Mouse (Mus musculus) brown adipose tissue, adult 24 weeks (tissue): ENCODE data around the gene Sdsl. TPM values are rescaled to one million over a fixed set of nuclear protein-coding genes. Genes with fewer than 3 reads are reported as not detected.

Experiments
- H3K27ac ChIP-seq: fragments of 200-500 bp; replicated peaks from 2 replicates; pipeline ENCODE4 v1.5.1; 2012; ENCODE audit warnings: low read depth, mild to moderate bottlenecking, low read length
- H3K4me1 ChIP-seq: fragments of 200-500 bp; 2 replicates; pipeline ENCODE4 v1.6.1; 2012; ENCODE audit warnings: low read length, mixed read lengths; ENCODE audit not compliant: control insufficient read depth, insufficient read depth, insufficient read length
- H3K4me3 ChIP-seq: fragments of 200-500 bp; 2 replicates; pipeline ENCODE4 v1.5.1; 2012; ENCODE audit warnings: low read depth, mild to moderate bottlenecking, low read length, moderate library complexity; ENCODE audit not compliant: insufficient read depth
- polyA plus RNA-seq: library from polyadenylated mRNA; stranded (reverse); fragments of >200 nt; gene quantifications from 2 replicates; pipeline ENCODE4 v1.2.4, GENCODE M21; 2012; ENCODE audit not compliant: missing spikeins, insufficient read depth, insufficient read length

The Sdsl gene
- polyA plus RNA-seq, 1 experiment = 22.0 TPM

DNA sequence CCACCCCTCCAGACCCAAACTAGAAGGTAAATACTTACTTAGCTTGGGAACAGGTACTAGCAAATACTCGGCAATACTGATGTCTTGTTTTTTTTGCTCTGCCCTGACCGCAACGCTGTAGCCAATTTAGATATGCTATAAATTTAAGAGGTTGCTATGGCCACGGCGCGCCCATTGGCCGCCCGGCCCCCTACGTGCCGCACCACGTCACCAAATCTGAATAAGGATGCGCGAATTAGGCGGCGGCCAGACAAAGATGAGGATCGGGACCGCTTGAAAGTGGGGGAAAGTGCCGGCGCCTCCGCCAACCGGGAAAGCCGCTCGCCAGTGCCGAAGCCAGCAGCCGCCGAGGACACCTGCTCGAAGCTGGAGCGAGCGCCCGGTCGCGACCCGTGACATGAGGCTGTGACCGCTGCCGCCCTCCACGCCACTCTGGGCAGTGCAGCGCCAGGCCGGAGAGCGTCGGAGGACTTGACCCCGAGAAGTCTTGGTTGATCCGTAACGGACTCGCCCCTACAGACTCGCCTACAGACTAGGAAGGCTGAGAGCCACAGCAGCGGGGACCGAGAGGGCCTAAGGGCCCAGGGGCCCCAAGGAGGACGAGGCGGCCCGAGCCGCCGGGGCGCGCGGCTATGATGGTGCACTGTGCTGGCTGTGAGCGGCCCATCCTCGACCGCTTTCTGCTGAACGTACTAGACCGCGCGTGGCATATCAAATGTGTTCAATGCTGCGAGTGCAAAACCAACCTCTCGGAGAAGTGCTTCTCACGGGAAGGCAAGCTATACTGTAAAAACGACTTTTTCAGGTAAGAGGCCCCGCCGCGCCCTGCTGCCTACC is 40.7 kb downstream of the Sdsl start, which contains the start of gene Lhx5:
Gene Lhx5 (plus strand): TSS at position 51 of the 837 bp plus-strand sequence.
- Histone ChIP-seq H3K27ac (no peak within 1 kb of the TSS), H3K4me1 (no peaks in the 10 kb centered on the region), H3K4me3 (no peak within 1 kb of the TSS)

- Histone ChIP-seq H3K27ac (no peak overlapping the region), H3K4me3 (no peak overlapping the region)
These were observed 41.5 kb downstream of the Sdsl start for GRCm38 (mm10) chr5:120431001-120431583.

GRCm38 (mm10) chr5:120429692-120430091 is 42.9 kb downstream of the Sdsl start:
- Histone ChIP-seq H3K27ac (no peak overlapping the region), H3K4me1 (no peaks in the 10 kb centered on the region), H3K4me3 (no peak overlapping the region)

More at GRCm38 (mm10) chr5:120431001-120431583, 41.5 kb downstream of the Sdsl start:
- no peaks in the 10 kb centered on the region for H3K4me1 ChIP-seq

DNA sequence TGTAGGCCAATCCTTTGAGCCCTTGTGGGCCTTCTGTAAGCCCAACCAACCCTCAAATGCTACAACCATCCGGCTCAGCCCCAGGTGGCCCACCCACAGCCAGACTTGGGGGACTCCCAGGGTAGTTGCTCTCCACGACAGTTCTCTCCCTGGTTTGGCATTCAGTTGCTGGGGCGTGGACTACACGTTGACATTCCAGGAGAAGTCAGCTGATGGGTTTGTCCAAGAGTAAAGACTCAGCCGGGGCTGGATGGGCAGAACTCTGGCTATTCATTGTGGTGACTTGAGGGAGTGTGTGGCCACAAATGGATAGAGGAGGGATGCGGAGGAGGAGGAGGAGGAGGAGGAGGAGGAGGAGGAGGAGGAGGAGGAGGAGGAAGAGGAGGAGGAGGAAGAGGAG is 43.6 kb downstream of the Sdsl start:
- H3K27ac ChIP-seq = no peak overlapping the region
- H3K4me3 ChIP-seq = no peak overlapping the region
- H3K4me1 ChIP-seq = no peaks in the 10 kb centered on the region

DNA sequence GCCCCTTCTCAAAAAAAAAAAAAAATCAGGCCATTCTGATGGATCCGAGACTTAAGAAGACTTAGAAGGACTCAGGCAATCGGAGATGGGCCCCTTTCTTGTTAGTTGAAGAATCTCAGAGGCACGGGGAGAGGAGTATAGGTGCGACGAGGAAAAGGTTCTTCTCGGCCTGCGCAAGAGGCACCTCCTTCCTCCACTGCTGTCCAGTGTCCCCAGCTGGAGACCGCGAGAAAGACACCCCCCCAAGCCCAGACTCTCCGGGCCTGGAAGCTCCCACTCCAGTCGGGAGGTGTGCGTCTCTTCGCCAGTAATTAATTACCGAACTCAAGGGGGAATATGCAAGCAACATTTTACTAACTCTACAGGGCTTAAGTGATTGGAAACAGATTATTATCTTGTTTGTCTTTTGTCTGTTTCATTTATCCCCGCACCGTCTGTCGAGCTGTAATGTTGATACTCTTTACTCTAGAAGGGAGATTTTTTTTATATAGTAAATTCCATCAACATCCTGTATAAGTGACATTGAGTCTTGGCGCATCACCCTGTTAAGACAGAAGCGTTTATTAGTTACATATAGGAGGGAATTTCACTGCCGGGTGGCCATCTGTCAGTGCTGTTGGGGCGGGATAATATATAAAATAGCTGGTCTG is 44.3 kb downstream of the Sdsl start:
- Histone ChIP-seq H3K4me1 (no peaks in the 10 kb centered on the region), H3K27ac (no peak overlapping the region), H3K4me3 (no peak overlapping the region)

- H3K27ac ChIP-seq = no peak overlapping the region
- no peak overlapping the region for H3K4me3 ChIP-seq
- no peaks in the 10 kb centered on the region for H3K4me1 ChIP-seq
These were observed 45.1 kb downstream of the Sdsl start for GRCm38 (mm10) chr5:120427451-120427938.

DNA sequence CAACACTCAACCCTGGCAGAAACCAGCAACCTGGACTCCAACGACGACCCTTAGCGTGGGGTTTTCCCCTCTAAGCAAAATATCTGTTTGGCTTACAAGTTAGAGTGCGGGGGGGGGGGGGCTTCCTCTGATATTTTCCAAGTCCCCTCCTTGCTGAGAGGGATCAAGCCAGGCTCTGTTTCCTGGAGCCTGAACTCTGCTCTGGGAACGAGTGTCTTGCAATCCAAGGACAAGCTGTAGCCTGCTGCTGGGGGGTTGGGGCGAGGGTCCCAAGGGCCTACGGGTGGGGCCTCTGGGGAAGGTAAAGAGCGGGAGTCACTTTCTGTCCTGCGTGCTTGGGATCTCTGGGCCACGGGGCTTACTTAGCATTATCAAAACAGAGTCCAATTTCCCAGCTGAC is 46.0 kb downstream of the Sdsl start:
- Histone ChIP-seq H3K27ac (no peak overlapping the region), H3K4me3 (no peak overlapping the region), H3K4me1 (no peaks in the 10 kb centered on the region)

DNA sequence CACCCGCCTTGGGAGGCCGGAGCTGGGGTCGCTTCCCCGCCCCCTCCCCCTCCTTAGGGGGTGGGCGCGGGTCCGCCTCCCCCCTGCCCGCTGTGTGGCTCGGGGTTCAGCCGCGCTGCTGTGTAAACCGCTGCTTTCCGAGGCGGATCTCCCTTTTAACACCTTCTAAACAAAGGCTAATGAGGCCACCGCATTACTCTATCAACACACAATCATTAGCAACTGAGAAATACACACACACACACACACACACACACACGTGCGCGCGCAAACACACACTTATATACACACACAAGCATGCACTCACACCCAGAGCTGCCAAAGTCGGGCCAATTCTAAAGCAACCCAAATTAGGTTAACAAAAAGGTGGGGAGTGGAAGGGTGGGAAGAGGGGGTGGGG is 46.9 kb downstream of the Sdsl start:
- no peak overlapping the region for H3K27ac ChIP-seq
- H3K4me3 ChIP-seq = no peak overlapping the region
- H3K4me1 ChIP-seq = no peaks in the 10 kb centered on the region

DNA sequence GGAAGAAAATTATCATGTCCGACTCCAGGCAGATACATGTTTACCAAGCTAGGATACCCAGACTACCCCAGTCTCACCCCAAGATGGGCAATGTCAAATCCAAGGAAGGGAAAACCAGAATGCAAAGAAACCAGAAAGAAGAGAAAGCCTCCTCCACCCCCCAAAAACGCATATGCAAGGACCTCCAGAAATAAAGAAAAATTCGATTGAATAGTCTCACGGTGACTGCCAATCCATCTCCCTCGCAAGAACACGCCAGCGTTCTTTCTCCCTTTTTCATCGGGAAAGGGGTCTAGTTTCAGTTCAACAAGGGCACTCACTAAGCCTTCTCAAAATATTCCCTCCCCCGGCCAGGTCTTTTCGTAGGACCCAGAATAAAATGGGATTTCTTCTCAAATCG is 48.0 kb downstream of the Sdsl start:
- Histone ChIP-seq H3K27ac (no peak overlapping the region), H3K4me3 (no peak overlapping the region), H3K4me1 (no peaks in the 10 kb centered on the region)

DNA sequence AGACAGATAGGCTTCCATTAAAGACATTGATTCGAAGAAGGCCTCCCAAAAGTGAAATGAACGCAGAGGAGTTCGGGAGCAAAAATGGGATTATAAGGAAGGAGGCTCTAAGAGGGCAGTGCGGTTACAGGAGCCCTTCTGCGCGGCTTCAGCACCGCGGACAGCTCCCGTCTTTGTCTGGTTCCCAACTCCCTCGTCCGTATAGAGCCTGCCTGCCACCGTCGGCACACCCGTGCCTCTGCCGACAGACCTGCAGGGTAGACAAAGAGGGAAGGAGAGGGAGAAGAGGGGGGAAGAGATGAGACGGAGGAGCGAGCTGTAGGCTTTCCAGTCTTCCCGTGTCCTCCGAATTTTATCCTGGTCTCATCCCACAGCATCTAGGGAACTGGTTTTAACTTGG is 48.6 kb downstream of the Sdsl start:
- no peak overlapping the region for H3K4me3 ChIP-seq
- no peak overlapping the region for H3K27ac ChIP-seq
- H3K4me1 ChIP-seq = no peaks in the 10 kb centered on the region

DNA sequence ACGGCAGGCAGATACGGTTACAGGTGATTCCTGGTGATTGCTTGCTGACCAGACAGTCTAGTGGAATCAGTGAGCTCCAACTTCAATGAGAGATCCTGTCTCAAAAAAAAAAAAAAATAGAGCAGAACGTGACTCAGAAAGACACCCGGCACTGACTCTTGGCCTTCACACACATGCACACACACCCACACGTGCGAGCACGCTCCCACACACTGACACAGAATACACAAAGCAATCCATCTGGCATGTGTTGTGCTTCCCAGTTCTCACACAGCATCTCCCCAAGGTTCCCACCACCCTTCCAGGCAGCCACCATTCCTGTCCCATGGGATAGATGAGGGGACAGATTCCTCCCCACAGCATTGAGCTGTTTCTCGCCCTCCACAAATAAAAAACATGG is 52.5 kb downstream of the Sdsl start:
- no peak overlapping the region for H3K27ac ChIP-seq

GRCm38 (mm10) chr5:120413436-120413835 is 59.2 kb downstream of the Sdsl start:
- H3K4me3 ChIP-seq = no peak overlapping the region
- H3K27ac ChIP-seq = no peak overlapping the region
- no peaks in the 10 kb centered on the region for H3K4me1 ChIP-seq

More for the DNA sequence above, 52.5 kb downstream of the Sdsl start:
- no peak overlapping the region for H3K4me3 ChIP-seq
- H3K4me1 ChIP-seq = no peaks in the 10 kb centered on the region

DNA sequence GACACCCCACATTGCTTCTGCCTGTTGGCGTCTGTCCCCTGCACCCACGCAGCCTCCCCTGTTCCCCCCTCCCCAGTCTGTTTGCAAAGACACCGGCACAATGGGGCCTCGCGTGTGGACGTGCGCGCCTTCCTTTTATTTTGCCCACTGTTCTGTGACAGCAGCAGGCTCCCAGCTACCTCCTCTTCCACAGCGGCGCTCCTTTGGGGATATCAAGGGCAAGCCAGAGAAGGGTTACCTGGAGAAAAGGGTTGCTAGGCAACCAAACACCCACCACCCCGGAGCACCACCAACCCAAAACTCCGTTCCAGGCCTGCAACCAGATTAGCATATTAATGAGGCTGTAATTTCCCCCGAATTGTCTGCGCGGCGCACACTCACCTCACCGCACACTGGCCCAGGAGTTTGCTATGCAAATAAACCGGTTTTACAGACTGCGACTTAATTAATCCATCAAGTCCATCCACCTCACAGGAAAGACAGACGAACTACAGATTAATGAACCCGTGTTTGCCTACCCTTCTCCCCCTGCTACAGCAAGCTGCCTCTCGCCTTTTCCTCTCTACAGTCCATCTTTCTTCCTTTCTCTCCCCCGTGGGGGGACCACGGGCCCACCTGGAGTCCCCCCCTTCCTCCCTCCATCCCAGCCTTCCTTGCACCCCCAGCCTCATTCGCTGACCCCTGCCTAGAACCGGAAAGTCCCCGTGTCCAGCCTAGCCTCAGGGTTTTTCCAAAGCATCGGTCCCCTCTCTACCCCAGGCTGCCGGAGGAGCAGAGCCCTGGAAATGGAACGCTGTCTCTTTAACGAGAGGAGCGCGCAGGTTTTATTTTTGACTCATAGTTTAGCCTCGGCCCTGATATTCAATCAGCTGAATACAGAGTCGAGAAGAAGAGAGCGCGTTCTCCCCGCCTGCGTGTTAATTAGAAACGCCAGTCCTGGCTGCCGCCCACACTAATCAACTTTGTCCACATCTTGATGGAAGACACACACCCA is 62.9 kb downstream of the Sdsl start:
- no peaks in the 10 kb centered on the region for H3K4me1 ChIP-seq
- H3K27ac ChIP-seq = no peak overlapping the region
- H3K4me3 ChIP-seq = no peak overlapping the region

- no peaks in the 10 kb centered on the region for H3K4me1 ChIP-seq
These were observed 63.7 kb downstream of the Sdsl start for GRCm38 (mm10) chr5:120408933-120409332.

More at GRCm38 (mm10) chr5:120408933-120409332, 63.7 kb downstream of the Sdsl start:
- Histone ChIP-seq H3K27ac (no peak overlapping the region), H3K4me3 (no peak overlapping the region)
